Mouse (Mus musculus) Muller cell, postnatal 12 days (primary cell): ENCODE measurements around the gene Fam78b.

ENCODE experiments used
- DNase-seq: peaks from one replicate; pipeline ENCODE4 v3.0.0-alpha.2; 2015; ENCODE audit errors: inconsistent ontology term

The Fam78b gene

GRCm38 (mm10) chr1:167093551-167093950 lies 92.3 kb downstream of the Fam78b start:
- DNase-seq = no peak

DNA sequence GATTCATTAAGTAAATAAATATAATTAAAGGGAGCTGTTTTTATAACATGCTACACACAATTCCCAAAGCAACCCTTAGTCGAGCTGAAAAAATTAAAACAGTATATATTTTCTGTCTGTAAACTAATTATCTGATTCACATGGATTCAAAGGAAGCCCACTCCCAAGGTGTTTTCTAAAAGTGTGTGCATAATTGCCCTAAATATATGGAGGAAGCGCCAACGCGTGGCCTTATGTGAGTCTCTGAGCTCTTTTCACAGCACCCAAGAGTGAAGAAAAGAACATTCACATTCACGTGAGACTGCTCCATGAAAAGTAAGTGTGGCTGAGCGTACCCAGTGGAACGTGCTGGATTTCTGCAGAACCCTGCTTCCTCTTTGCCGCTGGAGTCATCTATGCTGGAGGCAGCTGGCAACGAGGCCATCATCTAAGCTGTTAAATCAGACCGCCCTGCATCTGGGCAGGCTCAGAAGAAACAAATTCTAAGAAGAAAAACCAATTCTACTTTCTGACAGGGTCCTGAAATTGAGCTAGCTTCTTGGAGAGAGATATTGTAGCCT lies 93.5 kb downstream of the Fam78b start:
- no peak for DNase-seq

DNA sequence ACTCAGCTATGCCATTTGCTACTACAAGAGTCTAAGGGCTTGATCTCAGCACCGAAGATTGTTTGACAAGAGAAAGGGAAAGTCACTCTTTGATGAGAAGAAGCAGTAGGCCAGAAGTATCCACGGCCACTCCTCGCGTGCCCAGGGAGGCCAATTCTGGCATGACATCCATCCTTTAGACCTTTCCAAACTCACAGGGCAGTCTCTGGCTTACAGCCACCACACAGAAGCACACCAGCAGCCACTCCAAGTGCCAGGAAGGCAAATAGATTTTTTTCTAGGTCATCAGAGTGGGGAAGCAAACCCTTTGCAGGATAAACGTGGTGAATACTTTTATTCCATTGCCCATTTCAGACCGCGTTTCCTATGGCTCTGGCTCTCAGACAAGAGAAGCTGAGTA lies 97.5 kb downstream of the Fam78b start:
- DNase-seq = peak; percentile 14

GRCm38 (mm10) chr1:167102046-167102445 lies 100.8 kb downstream of the Fam78b start:
- DNase-seq = no peak

DNA sequence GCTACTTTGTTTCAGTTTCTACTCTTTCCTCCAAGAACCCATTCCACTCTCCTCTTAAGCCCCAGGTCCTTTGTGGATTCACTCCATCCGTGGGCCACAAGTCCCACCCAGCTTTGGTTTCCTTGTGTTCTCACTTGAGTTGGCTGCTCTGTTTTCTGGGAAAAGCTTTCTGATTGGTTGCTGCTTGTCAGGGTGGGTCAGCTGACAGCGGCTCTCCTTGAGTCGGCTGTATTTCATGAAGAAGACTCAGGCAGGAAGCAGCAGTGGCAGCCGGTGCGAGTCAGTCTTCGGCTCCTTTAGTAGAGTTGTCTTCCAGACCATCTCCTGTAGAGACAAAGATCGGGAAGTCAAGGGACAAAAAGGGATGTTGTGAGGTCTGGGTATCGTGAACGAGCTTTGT lies 101.3 kb downstream of the Fam78b start:
- no peak for DNase-seq

- DNase-seq = no peak
Observed at GRCm38 (mm10) chr1:167104956-167105626, 103.9 kb downstream of the Fam78b start.

- no peak for DNase-seq
Observed at GRCm38 (mm10) chr1:167105916-167106315, 104.7 kb downstream of the Fam78b start.

GRCm38 (mm10) chr1:167108973-167109509 lies 107.8 kb downstream of the Fam78b start:
- DNase-seq = no peak

GRCm38 (mm10) chr1:167114363-167115050 lies 113.3 kb downstream of the Fam78b start:
- DNase-seq = no peak

- DNase-seq = peak; percentile 82
Observed at GRCm38 (mm10) chr1:167115121-167115520, 113.9 kb downstream of the Fam78b start.

GRCm38 (mm10) chr1:167116733-167117132 lies 115.5 kb downstream of the Fam78b start:
- no peak for DNase-seq

DNA sequence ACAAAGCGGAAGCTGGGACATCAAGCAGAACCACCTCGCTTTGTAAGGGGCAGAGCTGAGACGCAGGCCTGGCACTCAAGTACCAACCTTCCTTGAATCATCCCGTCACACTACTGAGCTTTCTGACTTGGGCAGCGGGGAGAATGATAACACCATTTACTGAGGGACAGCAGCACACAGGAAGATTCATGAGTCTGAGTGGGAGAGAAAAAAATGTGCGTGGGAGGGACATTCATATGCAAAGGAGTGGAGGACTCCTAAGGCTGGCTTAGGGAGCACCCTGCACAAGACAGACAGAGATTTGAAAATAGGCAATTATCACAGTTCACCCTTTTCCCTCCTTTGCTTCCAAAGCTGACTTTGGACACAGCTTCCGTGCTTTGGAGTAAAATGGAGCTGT lies 117.8 kb downstream of the Fam78b start:
- no peak for DNase-seq

- no peak for DNase-seq
Observed at GRCm38 (mm10) chr1:167119439-167119838, 118.2 kb downstream of the Fam78b start.

GRCm38 (mm10) chr1:167122436-167122835 lies 121.2 kb downstream of the Fam78b start:
- DNase-seq = no peak

GRCm38 (mm10) chr1:167123551-167123950 lies 122.3 kb downstream of the Fam78b start:
- DNase-seq = no peak

DNA sequence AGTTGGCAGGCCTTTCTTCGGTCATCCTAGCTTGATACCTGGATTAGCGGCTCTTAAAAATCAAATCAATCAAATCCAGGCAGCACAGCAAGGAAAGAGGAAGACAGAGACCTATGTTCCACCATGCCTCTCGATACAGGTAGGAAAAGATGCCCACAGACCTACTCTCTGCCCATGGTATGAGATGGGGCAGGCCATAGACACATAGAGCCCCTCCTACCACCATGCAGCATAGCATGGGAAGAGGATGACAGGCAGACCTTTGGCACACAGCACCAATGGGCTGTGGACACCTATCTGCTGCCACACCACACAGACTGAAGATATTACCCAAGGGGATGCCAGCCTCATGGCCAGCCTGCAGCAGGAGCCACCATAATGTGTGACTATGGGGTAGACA lies 124.7 kb downstream of the Fam78b start:
- DNase-seq = no peak

GRCm38 (mm10) chr1:167126292-167126691 lies 125.1 kb downstream of the Fam78b start:
- DNase-seq = no peak

GRCm38 (mm10) chr1:167135748-167136147 lies 134.5 kb downstream of the Fam78b start:
- DNase-seq = no peak
